Mouse (Mus musculus) ES-E14 (cell line): ENCODE data around the gene Klf11. TPM values are rescaled to one million over a fixed set of nuclear protein-coding genes. Genes with fewer than 3 reads are reported as not detected.

Experiments
- DNase-seq: peaks from one replicate; pipeline ENCODE4 v3.0.0-alpha.2; 2013; ENCODE audit warnings: low read depth, low spot score
- H3K27ac ChIP-seq: 2 replicates; pipeline ENCODE4 v1.5.1; 2012; ENCODE audit warnings: low read depth, mild to moderate bottlenecking, low read length, moderate library complexity, mixed read lengths; ENCODE audit not compliant: poor library complexity, insufficient read depth, severe bottlenecking
- H3K36me3 ChIP-seq: 2 replicates; pipeline ENCODE4 v1.6.1; 2012; ENCODE audit warnings: mild to moderate bottlenecking, low read length, moderate library complexity, mixed read lengths; ENCODE audit not compliant: control insufficient read depth, poor library complexity, insufficient read depth, severe bottlenecking
- H3K4me1 ChIP-seq, 2 experiments: fragments of 150-350 bp in 1 of 2; sonication (generic) in 1 of 2; 2 replicates each; pipeline ENCODE4 v1.6.1; 2012; ENCODE audit warnings: low read length in 2 of 2, mild to moderate bottlenecking in 1 of 2, mixed read lengths in 1 of 2; ENCODE audit not compliant: control insufficient read depth in 2 of 2, insufficient read depth in 2 of 2, poor library complexity in 1 of 2
- H3K4me3 ChIP-seq, 2 experiments: fragments of 150-350 bp in 1 of 2; sonication (generic) in 1 of 2; 2 replicates each; pipeline ENCODE4 v1.5.1; 2012; ENCODE audit warnings: low read length in 2 of 2, low read depth in 1 of 2, mild to moderate bottlenecking in 1 of 2, mixed read lengths in 1 of 2; ENCODE audit not compliant: insufficient read depth in 1 of 2, poor library complexity in 1 of 2, severe bottlenecking in 1 of 2
- H3K9ac ChIP-seq: 2 replicates; pipeline ENCODE4 v1.6.1; 2012; ENCODE audit warnings: low read depth, mild to moderate bottlenecking, low read length, mixed read lengths; ENCODE audit not compliant: poor library complexity, insufficient read depth, severe bottlenecking
- H3K9me3 ChIP-seq: fragments of 150-350 bp; sonication (generic); 2 replicates; pipeline ENCODE4 v1.6.1; 2012; ENCODE audit warnings: low read depth, mild to moderate bottlenecking, low read length; ENCODE audit not compliant: control insufficient read depth, insufficient read depth
- CHD2 ChIP-seq: IDR thresholded peaks from 2 replicates; pipeline ENCODE4 v1.6.1; 2014; ENCODE audit warnings: mild to moderate bottlenecking, low read depth, low read length, inconsistent platforms
- HCFC1 ChIP-seq: IDR thresholded peaks from 2 replicates; pipeline ENCODE4 v1.6.1; 2012; ENCODE audit warnings: low read length, inconsistent platforms, borderline replicate concordance; ENCODE audit not compliant: insufficient read depth
- MAFK ChIP-seq: IDR thresholded peaks from 2 replicates; pipeline ENCODE4 v1.6.1; 2014; ENCODE audit warnings: mild to moderate bottlenecking, low read depth, low read length, inconsistent platforms; ENCODE audit not compliant: insufficient read depth
- ZC3H11A ChIP-seq: IDR thresholded peaks from 2 replicates; pipeline ENCODE4 v1.6.1; 2012; ENCODE audit warnings: low read depth, mild to moderate bottlenecking, inconsistent platforms, low read length, borderline replicate concordance
- ZNF384 ChIP-seq: IDR thresholded peaks from 2 replicates; pipeline ENCODE4 v1.6.1; 2012; ENCODE audit warnings: low read depth, low read length, inconsistent platforms
- in situ Hi-C, 2 experiments: fragments of 600-800 bp; cut with MboI; formaldehyde crosslinking; loops; one replicate each; pipeline ENCODE4 v1.15.1; 2025; ENCODE audit warnings: low sequenced_read_pairs in 2 of 2, inconsistent platforms in 1 of 2; ENCODE audit not compliant: unreplicated experiment in 2 of 2
- total RNA-seq: library from RNA; depleted of rRNA; stranded (reverse); fragments of 300-350 nt; gene quantifications from 2 replicates; pipeline ENCODE4 v1.2.3, GENCODE M21; 2012

Klf11 gene
- total RNA-seq, 1 experiment = 7.3 TPM

- peak within 1 kb of the TSS; percentile 63 to 69 for H3K4me3 ChIP-seq
- peak within 1 kb of the TSS; percentile 53 for H3K9ac ChIP-seq
- no peaks in the 10 kb centered on the region for H3K9me3 ChIP-seq
- TF ChIP-seq ZC3H11A (no peak), MAFK (no peak), CHD2 (no peak), ZNF384 (no peak), HCFC1 (no peak)
- no peaks in the 10 kb centered on the region for H3K36me3 ChIP-seq
- no peak within 1 kb of the TSS for H3K27ac ChIP-seq
- H3K4me1 ChIP-seq = peaks cover 0 to 2% of the 10 kb centered on the region in 2 experiments; a peak in 1 of 4 replicates
- DNase-seq = no peak
- in situ Hi-C loops = no loop called here
Observed at GRCm38 (mm10) chr12:24681286-24682023, 30.4 kb downstream of the Klf11 start, which contains the start of gene Cys1. TSS of gene Cys1 (minus strand) at chr12:24681813.

GRCm38 (mm10) chr12:24682563-24682962 is 31.5 kb downstream of the Klf11 start:
- TF ChIP-seq ZC3H11A = no peak
- no peak for TF ChIP-seq CHD2
- no peak for TF ChIP-seq HCFC1
- no peak overlapping the region for H3K27ac ChIP-seq
- no peaks in the 10 kb centered on the region for H3K36me3 ChIP-seq
- DNase-seq = no peak
- H3K4me3 ChIP-seq = no peak overlapping the region
- H3K9me3 ChIP-seq = no peaks in the 10 kb centered on the region
- no peak overlapping the region for H3K9ac ChIP-seq
- H3K4me1 ChIP-seq = peaks cover 0 to 2% of the 10 kb centered on the region in 2 experiments; a peak in 1 of 4 replicates
- in situ Hi-C loops = no loop called here

DNA sequence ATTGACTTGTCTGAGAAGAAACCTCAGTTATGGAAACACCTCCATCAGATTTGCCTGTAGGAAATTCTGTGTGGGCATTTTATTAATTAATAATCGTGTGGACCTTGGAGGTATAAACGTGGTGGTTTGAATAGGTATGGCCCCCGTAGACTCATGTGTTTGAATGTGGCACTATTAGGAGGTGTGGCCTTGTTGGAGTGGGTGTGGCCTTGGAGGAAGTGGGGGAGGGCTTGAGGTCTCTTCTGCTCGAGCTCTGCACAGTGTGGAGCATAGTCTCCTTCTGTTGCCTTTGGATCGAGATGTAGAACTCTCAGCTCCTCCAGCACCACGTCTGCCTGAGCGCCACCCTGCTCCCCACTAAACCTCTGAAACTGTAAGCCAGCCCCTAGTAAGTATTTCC is 32.4 kb downstream of the Klf11 start:
- H3K36me3 ChIP-seq = no peaks in the 10 kb centered on the region
- no peak overlapping the region for H3K27ac ChIP-seq
- H3K9ac ChIP-seq = no peak overlapping the region
- H3K4me3 ChIP-seq = no peak overlapping the region
- H3K4me1 ChIP-seq = peaks cover 0 to 2% of the 10 kb centered on the region in 2 experiments; a peak in 1 of 4 replicates
- in situ Hi-C loops = no loop called here
- TF ChIP-seq ZC3H11A = no peak
- TF ChIP-seq HCFC1 = no peak
- no peak for TF ChIP-seq CHD2
- TF ChIP-seq MAFK = no peak
- TF ChIP-seq ZNF384 = no peak
- H3K9me3 ChIP-seq = no peaks in the 10 kb centered on the region
- DNase-seq = no peak

GRCm38 (mm10) chr12:24686038-24686695 is 35.1 kb downstream of the Klf11 start:
- DNase-seq = no peak

More at GRCm38 (mm10) chr12:24686038-24686695, 35.1 kb downstream of the Klf11 start:
- Histone ChIP-seq H3K9me3 (no peaks in the 10 kb centered on the region), H3K4me1 (peaks cover 0 to 2% of the 10 kb centered on the region in 2 experiments; a peak in 1 of 4 replicates), H3K9ac (no peak overlapping the region), H3K27ac (no peak overlapping the region), H3K4me3 (no peak overlapping the region), H3K36me3 (no peaks in the 10 kb centered on the region)
- in situ Hi-C loops = no loop called here
- no peak for TF ChIP-seq ZC3H11A
- no peak for TF ChIP-seq ZNF384
- no peak for TF ChIP-seq CHD2
- no peak for TF ChIP-seq HCFC1
- no peak for TF ChIP-seq MAFK
